Mouse (Mus musculus): ENCODE measurements around the gene Blmh. TPM values are rescaled to one million over a fixed set of nuclear protein-coding genes. Genes with fewer than 3 reads are reported as not detected.

Gene Blmh
- polyA plus RNA-seq (2014; fragmentation: Nextera tagmentation; extraction: Ambion mirVana) = 107 and 116 TPM in 2 replicates

DNA sequence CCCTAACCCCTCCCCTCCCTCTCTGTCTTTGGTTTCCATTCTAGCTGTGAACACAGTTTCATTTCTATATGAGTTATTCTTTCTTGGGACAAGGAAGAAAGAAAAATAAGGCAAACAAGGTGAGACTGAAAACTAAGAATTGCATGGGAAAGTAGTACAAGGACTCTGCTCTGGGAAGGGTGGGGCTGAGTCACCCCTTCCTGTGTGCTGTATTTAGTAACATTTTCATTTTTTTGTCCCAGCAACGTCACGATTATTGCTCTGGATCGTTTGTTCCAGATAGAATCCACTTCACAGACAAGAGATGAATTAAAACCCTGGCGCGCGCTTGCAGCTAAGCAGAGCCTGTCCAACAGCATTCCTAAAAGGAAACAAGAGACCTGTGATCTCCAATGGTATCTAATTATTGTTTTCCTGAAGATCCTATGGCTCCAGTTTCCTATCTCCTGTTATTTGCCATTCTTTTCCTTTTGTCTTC lies at the start of gene Blmh:
TSS of gene Blmh (plus strand) at position 51 of the 478 bp plus-strand sequence.
- Histone ChIP-seq H3K4me2 (no peak within 1 kb of the TSS), H3K4me3 (ENCODE audit: low read depth, low read length) (no peak within 1 kb of the TSS), H3K27me3 (replicated peaks; ENCODE audit: control insufficient read depth, insufficient read depth, low read length) (no peaks in the 10 kb centered on the region), H3K4me1 (replicated peaks; ENCODE audit: control insufficient read depth, insufficient read depth, low read length) (no peaks in the 10 kb centered on the region), H3K9ac (ENCODE audit: low read depth, low read length) (no peak within 1 kb of the TSS), H3K9me3 (ENCODE audit: control insufficient read depth, low read length) (no peaks in the 10 kb centered on the region), H3K36me3 (ENCODE audit: control insufficient read depth, insufficient read depth, low read length) (no peaks in the 10 kb centered on the region), H3K27ac (ENCODE audit: low read depth, low read length) (no peak within 1 kb of the TSS)
- WGBS = 61% methylated on average over 6 of the region's 6 CpGs
- ATAC-seq (replicated peaks; ENCODE audit: low FRiP score) (no peak), DNase-seq (ENCODE audit: low spot score) (no peak)

DNA sequence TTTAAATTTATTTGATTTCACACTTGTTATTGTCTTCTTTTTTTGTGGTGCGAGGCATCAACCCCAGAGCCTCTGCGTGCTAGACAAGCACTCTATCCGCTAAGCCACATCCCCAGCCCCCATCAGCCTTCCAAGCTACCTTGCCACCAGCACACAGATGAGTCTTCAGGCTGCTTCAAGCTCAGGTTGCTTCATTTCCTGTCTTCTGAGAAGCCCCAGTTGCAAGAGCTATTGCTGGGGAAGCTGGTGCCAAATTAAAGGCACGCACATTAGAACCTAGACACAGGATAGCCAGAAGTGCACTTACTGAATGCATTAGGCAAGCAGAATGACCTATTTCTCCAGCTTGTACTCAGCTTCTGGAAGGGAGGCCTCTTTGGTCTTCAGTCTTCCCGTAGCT lies 44.8 kb upstream of the Blmh start:
- DNase-seq (ENCODE audit: low spot score) = no peak
- 72% methylated on average over 5 of the region's 5 CpGs for WGBS
- Histone ChIP-seq H3K9ac (ENCODE audit: low read depth, low read length) (no peak overlapping the region), H3K4me2 (no peak overlapping the region), H3K27ac (ENCODE audit: low read depth, low read length) (no peak overlapping the region), H3K4me1 (replicated peaks; ENCODE audit: control insufficient read depth, insufficient read depth, low read length) (no peaks in the 10 kb centered on the region), H3K4me3 (ENCODE audit: low read depth, low read length) (no peak overlapping the region), H3K27me3 (replicated peaks; ENCODE audit: control insufficient read depth, insufficient read depth, low read length) (no peaks in the 10 kb centered on the region), H3K36me3 (ENCODE audit: control insufficient read depth, insufficient read depth, low read length) (no peaks in the 10 kb centered on the region), H3K9me3 (ENCODE audit: control insufficient read depth, low read length) (no peaks in the 10 kb centered on the region)
- no peak for ATAC-seq (replicated peaks; ENCODE audit: low FRiP score)

DNA sequence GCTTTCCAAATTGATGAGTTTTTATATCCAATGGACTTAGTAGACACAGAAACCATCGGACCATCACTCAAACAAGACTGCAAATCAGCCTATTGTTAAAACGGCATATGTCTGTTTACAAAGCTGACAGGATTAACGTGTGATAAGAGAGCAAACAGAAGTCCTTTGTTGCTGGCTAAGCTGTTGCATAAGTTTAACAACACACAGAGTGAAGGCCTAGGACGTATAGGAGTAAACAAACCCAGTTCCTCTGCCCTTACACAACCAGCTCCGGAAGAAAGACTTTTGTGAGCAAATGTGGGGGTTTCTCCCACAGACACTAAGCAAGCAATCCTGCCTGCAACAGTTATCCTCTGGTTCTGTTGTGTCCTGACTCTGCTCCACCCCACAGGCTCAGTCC lies 40.2 kb upstream of the Blmh start:
- H3K27me3 ChIP-seq (replicated peaks; ENCODE audit: control insufficient read depth, insufficient read depth, low read length) = no peaks in the 10 kb centered on the region
- no peaks in the 10 kb centered on the region for H3K4me1 ChIP-seq (replicated peaks; ENCODE audit: control insufficient read depth, insufficient read depth, low read length)
- WGBS = 47% methylated on average over 5 of the region's 5 CpGs
- H3K9ac ChIP-seq (ENCODE audit: low read depth, low read length) = no peak overlapping the region
- no peak overlapping the region; the same call in 1 of the 2 replicates for H3K27ac ChIP-seq (ENCODE audit: low read depth, low read length)
- H3K4me2 ChIP-seq = no peak overlapping the region
- H3K4me3 ChIP-seq (ENCODE audit: low read depth, low read length) = no peak overlapping the region
- H3K9me3 ChIP-seq (ENCODE audit: control insufficient read depth, low read length) = no peaks in the 10 kb centered on the region
- DNase-seq (ENCODE audit: low spot score) (no peak), ATAC-seq (replicated peaks; ENCODE audit: low FRiP score) (no peak; the same call in 1 of the 2 replicates)
- no peaks in the 10 kb centered on the region for H3K36me3 ChIP-seq (ENCODE audit: control insufficient read depth, insufficient read depth, low read length)

GRCm38 (mm10) chr11:76889339-76890164 lies 35.1 kb upstream of the Blmh start:
- H3K4me2 ChIP-seq = peak overlapping the region; percentile 23; the same call in 1 of the 2 replicates
- no peak for ATAC-seq (replicated peaks; ENCODE audit: low FRiP score)
- H3K4me1 ChIP-seq (replicated peaks; ENCODE audit: control insufficient read depth, insufficient read depth, low read length) = peaks cover 15% of the 10 kb centered on the region
- DNase-seq (ENCODE audit: low spot score) = no peak
- no peaks in the 10 kb centered on the region for H3K36me3 ChIP-seq (ENCODE audit: control insufficient read depth, insufficient read depth, low read length)
- no peak overlapping the region for H3K4me3 ChIP-seq (ENCODE audit: low read depth, low read length)
- 34% methylated on average over 10 of the region's 10 CpGs for WGBS
- H3K27me3 ChIP-seq (replicated peaks; ENCODE audit: control insufficient read depth, insufficient read depth, low read length) = no peaks in the 10 kb centered on the region
- H3K27ac ChIP-seq (ENCODE audit: low read depth, low read length) = no peak overlapping the region
- no peak overlapping the region for H3K9ac ChIP-seq (ENCODE audit: low read depth, low read length)
- no peaks in the 10 kb centered on the region for H3K9me3 ChIP-seq (ENCODE audit: control insufficient read depth, low read length)

DNA sequence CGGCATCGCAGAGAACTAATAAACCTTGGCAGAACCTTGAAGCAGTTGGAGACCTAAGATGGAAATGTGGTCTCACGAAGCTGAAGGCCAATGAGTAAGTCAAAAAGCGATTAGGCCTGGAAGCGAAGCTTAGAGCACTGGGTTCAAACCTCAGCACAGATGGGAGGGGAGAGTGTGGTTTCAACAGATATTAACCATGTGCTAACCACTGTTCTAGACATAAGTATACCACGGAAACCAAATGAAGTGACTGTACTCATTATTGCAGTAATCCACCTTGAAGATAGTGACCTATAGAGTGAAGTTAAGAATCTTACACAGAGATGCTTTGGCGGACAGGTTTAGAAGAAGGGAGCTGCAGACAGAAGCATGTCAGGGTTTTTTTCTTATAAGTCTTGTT lies 33.4 kb upstream of the Blmh start:
- Histone ChIP-seq H3K4me3 (ENCODE audit: low read depth, low read length) (no peak overlapping the region), H3K27ac (ENCODE audit: low read depth, low read length) (no peak overlapping the region), H3K27me3 (replicated peaks; ENCODE audit: control insufficient read depth, insufficient read depth, low read length) (no peaks in the 10 kb centered on the region), H3K9me3 (ENCODE audit: control insufficient read depth, low read length) (no peaks in the 10 kb centered on the region), H3K9ac (ENCODE audit: low read depth, low read length) (no peak overlapping the region), H3K4me2 (no peak overlapping the region), H3K36me3 (ENCODE audit: control insufficient read depth, insufficient read depth, low read length) (no peaks in the 10 kb centered on the region), H3K4me1 (replicated peaks; ENCODE audit: control insufficient read depth, insufficient read depth, low read length) (peaks cover 15% of the 10 kb centered on the region)
- ATAC-seq (replicated peaks; ENCODE audit: low FRiP score) = no peak
- WGBS = 88% methylated on average over 7 of the region's 7 CpGs
- no peak for DNase-seq (ENCODE audit: low spot score)

DNA sequence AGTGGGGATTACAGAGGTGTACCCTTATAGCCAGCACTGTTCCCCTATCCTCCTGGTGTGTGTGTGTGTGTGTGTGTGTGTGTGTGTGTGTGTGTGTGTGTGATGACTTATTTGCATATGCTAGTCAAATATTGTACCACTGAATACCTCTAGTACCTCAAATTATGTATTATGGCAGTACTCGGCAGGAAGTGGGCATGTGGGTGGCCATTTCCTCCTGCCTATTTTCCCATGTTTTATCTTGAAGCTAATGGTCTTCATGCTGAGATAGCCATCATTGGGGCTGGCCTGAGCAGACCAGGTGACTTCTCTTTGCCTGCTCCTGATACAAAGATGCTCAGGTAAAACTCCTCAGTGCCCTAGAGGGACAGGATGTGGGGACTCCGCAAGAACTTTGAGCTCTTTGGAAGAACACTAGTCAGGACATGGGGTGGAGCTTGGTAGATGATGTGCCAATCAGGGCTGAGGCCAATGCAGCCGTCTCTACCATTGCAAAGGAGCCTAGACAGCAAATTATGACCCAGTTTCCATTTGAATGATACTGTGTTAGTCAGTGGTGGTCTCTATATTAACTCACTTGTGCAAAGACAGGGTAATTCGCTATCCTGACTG lies 32.8 kb upstream of the Blmh start:
- Histone ChIP-seq H3K4me2 (no peak overlapping the region), H3K27ac (ENCODE audit: low read depth, low read length) (no peak overlapping the region), H3K36me3 (ENCODE audit: control insufficient read depth, insufficient read depth, low read length) (no peaks in the 10 kb centered on the region), H3K9ac (ENCODE audit: low read depth, low read length) (no peak overlapping the region), H3K4me1 (replicated peaks; ENCODE audit: control insufficient read depth, insufficient read depth, low read length) (peaks cover 15% of the 10 kb centered on the region), H3K4me3 (ENCODE audit: low read depth, low read length) (no peak overlapping the region), H3K27me3 (replicated peaks; ENCODE audit: control insufficient read depth, insufficient read depth, low read length) (no peaks in the 10 kb centered on the region), H3K9me3 (ENCODE audit: control insufficient read depth, low read length) (no peaks in the 10 kb centered on the region)
- ATAC-seq (replicated peaks; ENCODE audit: low FRiP score) = no peak
- no peak for DNase-seq (ENCODE audit: low spot score)
- 72% methylated on average over 4 of the region's 4 CpGs for WGBS

DNA sequence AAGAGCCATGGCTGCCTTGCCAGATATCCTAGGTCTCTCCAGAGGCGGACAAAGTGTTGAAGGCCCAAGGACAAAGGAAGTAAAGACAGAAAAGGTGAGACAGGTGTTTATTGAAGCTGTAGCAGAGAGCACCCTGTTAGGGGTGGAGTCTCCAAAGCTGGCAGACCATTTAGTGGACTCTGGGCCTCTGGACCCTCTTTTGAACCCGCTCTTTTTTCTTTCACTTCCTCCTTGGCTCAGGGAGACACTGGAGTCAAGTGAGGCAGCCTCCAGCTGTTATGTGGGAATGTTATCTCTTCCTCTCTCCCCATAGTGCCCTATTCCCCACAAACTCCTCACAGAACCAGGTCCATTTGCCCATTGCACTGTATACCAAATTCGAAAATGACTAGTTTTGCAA lies 31.6 kb upstream of the Blmh start:
- DNase-seq (ENCODE audit: low spot score) (no peak), ATAC-seq (replicated peaks; ENCODE audit: low FRiP score) (no peak)
- Histone ChIP-seq H3K36me3 (ENCODE audit: control insufficient read depth, insufficient read depth, low read length) (no peaks in the 10 kb centered on the region), H3K4me1 (replicated peaks; ENCODE audit: control insufficient read depth, insufficient read depth, low read length) (peaks cover 18% of the 10 kb centered on the region), H3K27ac (ENCODE audit: low read depth, low read length) (no peak overlapping the region), H3K9ac (ENCODE audit: low read depth, low read length) (no peak overlapping the region), H3K4me2 (no peak overlapping the region), H3K9me3 (ENCODE audit: control insufficient read depth, low read length) (no peaks in the 10 kb centered on the region), H3K27me3 (replicated peaks; ENCODE audit: control insufficient read depth, insufficient read depth, low read length) (no peaks in the 10 kb centered on the region), H3K4me3 (ENCODE audit: low read depth, low read length) (no peak overlapping the region)
- WGBS = 62% methylated on average over 3 of the region's 3 CpGs

DNA sequence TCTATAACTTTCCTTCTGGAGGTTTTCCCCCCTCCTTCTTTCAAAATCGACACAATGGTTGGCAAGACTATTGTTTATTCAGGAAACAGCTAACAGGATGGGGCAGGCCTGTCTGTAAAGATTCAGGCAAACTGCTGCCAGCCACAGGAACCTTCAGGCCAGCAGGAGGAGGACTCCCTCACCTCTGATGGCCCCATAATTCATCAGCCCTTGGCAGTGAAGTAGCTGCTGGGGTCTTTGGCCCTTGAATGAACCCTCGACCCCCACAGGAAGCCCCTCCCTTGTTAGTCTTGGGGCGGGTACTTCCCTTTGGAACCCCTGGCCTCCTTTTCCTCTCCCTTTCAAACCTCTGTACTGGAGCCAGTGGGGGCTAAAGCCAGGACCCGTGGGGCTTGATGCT lies 31.0 kb upstream of the Blmh start:
- Histone ChIP-seq H3K9me3 (ENCODE audit: control insufficient read depth, low read length) (no peaks in the 10 kb centered on the region), H3K4me2 (no peak overlapping the region), H3K4me3 (ENCODE audit: low read depth, low read length) (no peak overlapping the region), H3K27me3 (replicated peaks; ENCODE audit: control insufficient read depth, insufficient read depth, low read length) (no peaks in the 10 kb centered on the region), H3K27ac (ENCODE audit: low read depth, low read length) (no peak overlapping the region), H3K9ac (ENCODE audit: low read depth, low read length) (no peak overlapping the region), H3K4me1 (replicated peaks; ENCODE audit: control insufficient read depth, insufficient read depth, low read length) (peaks cover 18% of the 10 kb centered on the region), H3K36me3 (ENCODE audit: control insufficient read depth, insufficient read depth, low read length) (no peaks in the 10 kb centered on the region)
- ATAC-seq (replicated peaks; ENCODE audit: low FRiP score) (0 out of 2 replicates have a peak, but pooled peaks have one; percentile 12), DNase-seq (ENCODE audit: low spot score) (no peak)
- 19% methylated on average over 4 of the region's 4 CpGs for whole genome bisulfite sequencing

All from liver, embryonic 11.5 days (tissue).